Mouse (Mus musculus) frontal cortex, adult 2 months (tissue): Measurements from ENCODE around the gene Helt. TPM values are rescaled to one million over a fixed set of nuclear protein-coding genes. Genes with fewer than 3 reads are reported as not detected.

ENCODE experiments used
- DNase-seq, 2 experiments: peaks; one replicate each; pipeline ENCODE4 v3.0.0; 2022; ENCODE audit warnings: low spot score in 1 of 2; ENCODE audit errors: extremely low spot score in 1 of 2
- polyA plus RNA-seq: library from polyadenylated mRNA; depleted of rRNA; stranded (reverse); fragments of >200 nt; gene quantifications from 2 replicates; pipeline ENCODE4 v1.2.3, GENCODE M21; 2012; rRNA removed

The Helt gene
- polyA plus RNA-seq: 0.18 and 0.34 TPM in 2 replicates

DNA sequence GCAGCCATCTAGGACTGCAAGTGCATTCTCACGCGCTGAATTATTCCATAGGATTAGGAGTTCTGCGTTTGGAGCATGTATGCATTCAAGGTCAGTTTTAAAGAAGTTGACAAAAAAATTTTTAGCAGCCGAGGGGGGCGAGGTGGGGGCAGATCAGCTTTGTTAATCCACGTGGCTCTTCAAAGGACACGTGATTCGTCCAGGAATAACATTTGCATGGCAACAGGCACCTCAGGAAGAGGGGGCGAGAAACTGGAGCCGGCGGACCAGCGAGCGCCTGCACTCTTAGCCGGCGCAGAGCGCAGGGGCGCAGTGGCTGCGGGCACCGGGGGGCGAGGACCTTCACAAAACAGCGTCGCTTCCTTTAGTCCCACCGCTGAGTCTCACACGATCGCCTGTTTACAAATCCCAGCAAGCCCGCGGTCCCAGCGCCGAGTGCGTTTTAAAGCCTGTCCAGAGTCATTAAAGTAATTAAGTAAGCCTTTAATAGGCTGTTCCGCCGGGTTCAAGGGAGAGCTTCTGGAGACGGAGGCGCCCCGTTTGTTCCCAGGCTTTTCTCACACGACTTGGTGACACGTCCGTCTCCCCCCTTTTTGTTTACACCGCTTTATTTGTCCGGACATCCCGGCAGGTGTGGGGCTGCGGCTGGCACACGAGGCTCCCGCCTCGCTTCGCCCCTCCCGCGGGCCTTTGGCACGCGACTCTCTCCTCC lies at the start of gene Helt:
Gene Helt (minus strand): TSS at position 491 of the 712 bp plus-strand sequence.
- DNase-seq: no peak

GRCm38 (mm10) chr8:46342272-46342671 lies 47.8 kb upstream of the Helt start:
- no peak for DNase-seq

DNA sequence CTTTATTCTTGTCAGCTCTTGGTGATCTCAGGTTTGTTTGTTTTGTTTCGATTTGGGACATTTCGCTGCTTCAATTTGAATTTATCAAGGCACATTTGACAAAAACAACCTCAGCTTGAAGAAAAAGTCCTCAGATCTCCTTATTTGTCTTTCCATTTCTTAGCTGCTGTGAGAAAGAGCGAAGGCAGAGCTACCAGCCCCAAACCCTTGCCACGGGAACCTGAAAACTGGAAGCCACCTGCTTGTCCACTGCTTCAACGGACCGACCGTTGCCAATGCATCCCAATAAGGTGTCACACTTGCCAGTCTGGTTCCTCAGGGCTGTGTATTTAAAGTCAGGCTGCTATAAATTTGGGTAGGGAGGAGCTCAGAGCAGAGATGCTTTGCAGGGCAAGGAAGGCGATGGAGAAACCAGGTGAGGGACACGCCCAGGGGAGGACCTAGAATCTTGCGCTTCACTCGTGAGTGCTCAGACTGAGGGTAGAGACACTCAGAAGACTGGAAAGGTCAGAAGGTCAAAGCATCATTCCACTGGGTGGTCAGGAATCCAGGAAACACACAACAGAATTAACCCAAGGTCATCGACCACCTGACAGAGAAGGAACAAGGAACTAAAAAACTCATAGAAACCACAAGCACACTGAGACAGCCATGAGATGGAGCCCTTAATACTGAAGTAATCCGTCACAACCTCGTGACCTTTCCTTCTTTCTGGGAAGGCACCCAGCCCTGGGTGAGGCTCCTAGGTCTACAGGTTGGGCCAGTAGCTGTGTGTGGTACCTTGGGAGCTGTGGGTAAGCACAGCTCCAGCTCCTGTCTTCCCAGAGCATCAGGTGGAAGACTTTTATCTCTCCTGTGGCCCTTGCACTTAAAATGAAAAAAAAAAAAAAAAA lies 46.2 kb upstream of the Helt start:
- no peak for DNase-seq

GRCm38 (mm10) chr8:46339317-46339716 lies 44.8 kb upstream of the Helt start:
- DNase-seq: no peak

GRCm38 (mm10) chr8:46336351-46336750 lies 41.9 kb upstream of the Helt start:
- no peak for DNase-seq

- DNase-seq: no peak
Observed at GRCm38 (mm10) chr8:46332389-46333061, 38.1 kb upstream of the Helt start.

- no peak for DNase-seq
Observed at GRCm38 (mm10) chr8:46331801-46332200, 37.3 kb upstream of the Helt start.

DNA sequence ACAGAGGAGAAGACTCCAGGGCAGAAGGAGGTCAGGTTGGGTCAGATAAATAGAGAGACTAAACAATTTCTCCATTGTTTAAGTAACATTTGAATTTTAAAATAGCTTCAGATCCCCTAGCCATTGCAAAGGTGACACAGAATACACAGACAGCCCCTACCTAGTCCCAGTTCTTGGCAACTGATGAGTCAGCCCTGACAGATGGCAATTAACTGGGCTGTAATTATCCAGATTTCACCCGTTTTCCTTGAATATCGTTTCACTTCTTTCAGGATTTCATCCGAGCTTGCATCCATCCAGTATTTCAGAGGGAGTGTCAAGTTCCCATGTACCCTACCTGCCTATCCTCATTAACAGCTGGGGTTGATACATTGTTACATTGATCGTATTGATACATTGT lies 34.9 kb upstream of the Helt start:
- DNase-seq: no peak

- no peak for DNase-seq
Observed at GRCm38 (mm10) chr8:46327284-46327683, 32.8 kb upstream of the Helt start.

GRCm38 (mm10) chr8:46326715-46327114 lies 32.2 kb upstream of the Helt start:
- DNase-seq: no peak

DNA sequence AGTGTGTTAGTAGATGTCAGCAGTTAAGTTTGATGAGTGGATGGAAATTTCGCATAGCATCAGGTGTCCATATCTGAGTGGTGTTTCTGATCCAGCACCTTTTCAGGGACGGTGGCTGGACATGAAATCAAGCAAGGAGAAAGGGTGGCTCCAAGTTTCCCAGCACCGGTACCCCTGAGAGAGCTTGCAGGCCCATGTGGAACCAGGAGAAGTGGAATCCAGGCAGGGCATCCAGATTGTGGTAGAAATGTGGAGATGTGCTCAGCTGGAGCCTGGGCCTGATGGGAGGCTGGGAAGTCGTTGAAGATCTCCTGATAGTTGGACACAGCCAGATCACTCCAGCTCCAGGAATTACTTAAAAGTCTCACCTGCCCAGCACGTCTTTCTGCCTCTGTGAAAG lies 30.2 kb upstream of the Helt start:
- no peak for DNase-seq

- DNase-seq: no peak
Observed at GRCm38 (mm10) chr8:46323672-46324191, 29.3 kb upstream of the Helt start.

DNA sequence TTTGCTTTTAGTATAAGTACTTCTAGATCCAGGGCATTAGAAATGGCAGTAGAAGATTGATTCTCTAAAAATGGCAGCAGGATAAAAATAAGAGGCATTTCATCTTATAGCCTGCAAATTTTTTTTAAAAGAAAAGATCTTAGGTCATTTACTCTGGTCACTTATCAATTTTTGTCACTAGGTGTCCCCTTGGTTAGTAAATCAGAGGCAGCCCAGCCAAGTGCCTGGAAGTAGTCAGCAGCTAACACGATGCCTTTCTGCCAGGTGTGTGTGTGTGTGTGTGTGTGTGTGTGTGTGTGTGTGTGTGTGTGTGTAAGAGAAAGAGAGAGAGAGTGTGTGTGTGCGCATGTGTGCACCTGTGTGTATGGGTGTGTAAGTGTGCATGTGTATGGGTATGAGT lies 28.4 kb upstream of the Helt start:
- DNase-seq: no peak

GRCm38 (mm10) chr8:46322421-46322820 lies 27.9 kb upstream of the Helt start:
- DNase-seq: no peak

- no peak for DNase-seq
Observed at GRCm38 (mm10) chr8:46318802-46319201, 24.3 kb upstream of the Helt start.

- no peak for DNase-seq
Observed at GRCm38 (mm10) chr8:46317161-46317560, 22.7 kb upstream of the Helt start.

- no peak for DNase-seq
Observed at GRCm38 (mm10) chr8:46313798-46314197, 19.3 kb upstream of the Helt start.

- DNase-seq: peak; percentile 19 to 89
Observed at GRCm38 (mm10) chr8:46311159-46311558, 16.7 kb upstream of the Helt start.

DNA sequence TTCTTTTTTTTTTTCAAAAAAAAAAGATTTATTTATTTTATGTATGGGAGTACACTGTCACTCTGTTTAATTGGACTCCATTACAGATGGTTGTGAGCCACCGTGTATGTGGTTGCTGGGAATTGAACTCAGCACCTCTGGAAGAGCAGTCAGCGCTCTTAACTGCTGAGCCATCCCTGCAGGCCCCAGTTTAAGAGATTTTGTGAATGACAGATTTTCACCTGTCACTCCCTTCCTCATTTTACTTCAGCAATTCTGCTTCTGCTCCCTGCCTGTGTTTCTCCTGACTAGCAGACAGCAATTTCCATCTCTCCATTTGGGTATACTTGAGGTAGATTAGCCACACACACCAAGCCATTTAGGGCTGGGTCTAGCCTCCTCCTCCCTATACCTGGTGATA lies 13.7 kb upstream of the Helt start:
- no peak for DNase-seq

- DNase-seq: peak in 1 of 2 experiments; percentile 79
Observed at GRCm38 (mm10) chr8:46305733-46306349, 11.4 kb upstream of the Helt start.

GRCm38 (mm10) chr8:46302121-46302520 lies 7.7 kb upstream of the Helt start:
- DNase-seq: no peak
